Comparison of ENCODE assay signal across 8 mouse cellular contexts in the genomic region with DNA sequence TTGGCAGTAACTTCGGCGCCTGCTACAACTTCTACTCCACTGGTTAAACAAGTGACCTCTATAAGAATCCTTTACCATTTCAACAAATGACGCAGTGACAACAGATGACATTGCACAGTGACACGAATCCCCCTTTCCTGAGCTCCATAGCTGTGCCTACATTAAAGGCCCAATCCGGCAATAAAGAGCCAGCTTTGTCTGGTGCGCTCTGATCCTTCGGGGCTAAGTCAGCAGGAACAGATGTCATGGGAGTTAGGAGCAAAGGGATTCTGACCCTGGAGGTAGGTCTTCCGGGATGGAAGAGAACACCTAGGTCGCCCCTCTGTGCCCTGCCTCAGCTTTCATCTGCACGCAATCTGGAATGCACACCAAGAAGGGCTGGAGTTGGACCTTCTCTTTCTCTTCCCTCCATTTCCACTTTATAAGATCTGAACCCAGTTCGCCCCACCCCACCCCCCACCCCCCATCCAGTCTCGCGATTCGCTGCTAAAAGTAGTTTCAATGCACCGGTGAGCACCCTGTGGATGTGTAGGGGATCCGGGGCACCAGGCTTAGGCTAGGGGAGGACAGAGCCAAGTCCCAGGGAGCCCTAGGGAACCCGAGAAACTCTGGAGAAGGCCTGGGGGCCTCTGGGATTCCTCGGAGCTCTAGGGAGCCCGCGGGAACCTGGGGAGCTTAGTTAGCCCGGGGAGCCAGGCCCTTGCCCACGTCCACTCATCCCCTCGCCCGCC. TPM values are rescaled to one million over a fixed set of nuclear protein-coding genes. Genes with fewer than 3 reads are reported as not detected.
DNase-seq lines count a peak whose midpoint lies in the region; ATAC-seq and TF ChIP-seq lines count a peak whose summit lies in the region.

No protein-coding gene starts in this region.

- peak overlapping the region; percentile 62 for H3K9ac ChIP-seq in heart, embryonic 13.5 days
- peak overlapping the region; percentile 10; the same call in 1 of the 2 replicates for H3K9ac ChIP-seq in hindbrain, embryonic 14.5 days
- no peak overlapping the region; the same call in 1 of the 2 replicates for H3K9ac ChIP-seq in midbrain, embryonic 14.5 days (replicated peaks; ENCODE audit: low read length)

- H3K36me3 ChIP-seq in heart, embryonic 13.5 days, result no peaks in the 10 kb centered on the region
- no peaks in the 10 kb centered on the region for H3K36me3 ChIP-seq in hindbrain, embryonic 14.5 days (replicated peaks; ENCODE audit: control insufficient read depth, insufficient read depth)
- no peaks in the 10 kb centered on the region for H3K36me3 ChIP-seq in midbrain, embryonic 14.5 days (ENCODE audit: control insufficient read depth, insufficient read depth, low read length)

- 8% methylated on average over 24 of the region's 24 CpGs for WGBS in heart, embryonic 13.5 days
- 7% methylated on average over 24 of the region's 24 CpGs for WGBS in hindbrain, embryonic 14.5 days
- 5% methylated on average over 24 of the region's 24 CpGs for WGBS in midbrain, embryonic 14.5 days
- 13% methylated on average over 18 of the region's 24 CpGs for WGBS in cerebellum, adult 2 months

- peaks cover 10% of the 10 kb centered on the region for H3K4me1 ChIP-seq in heart, embryonic 13.5 days
- H3K4me1 ChIP-seq in bone marrow macrophage, adult 2 months (ENCODE audit: control insufficient read depth, insufficient read depth, low read length), result peaks cover 22% of the 10 kb centered on the region
- no peaks in the 10 kb centered on the region for H3K4me1 ChIP-seq in hindbrain, embryonic 14.5 days (replicated peaks; ENCODE audit: control insufficient read depth, insufficient read depth, low read length)
- H3K4me1 ChIP-seq in midbrain, embryonic 14.5 days (ENCODE audit: control insufficient read depth, insufficient read depth, low read length), result peaks cover 13% of the 10 kb centered on the region
- H3K4me1 ChIP-seq in cerebellum, adult 2 months (ENCODE audit: control insufficient read depth, insufficient read depth, low read length), result no peaks in the 10 kb centered on the region

- DNase-seq in heart, adult 11 months, result no peak
- no peak for DNase-seq in hindbrain, embryonic 14.5 days (ENCODE audit: low spot score)
- peak; percentile 16 for DNase-seq in midbrain, embryonic 14.5 days
- no peak for DNase-seq in spleen, postnatal 10 days (ENCODE audit: low spot score in 2 of 2)
- no peak for DNase-seq in cerebellum, adult 2 months

- H3K27ac ChIP-seq in heart, embryonic 13.5 days (replicated peaks), result no peak overlapping the region
- H3K27ac ChIP-seq in bone marrow macrophage, adult 2 months (ENCODE audit: insufficient read depth, low read depth, low read length), result no peak overlapping the region
- no peak overlapping the region for H3K27ac ChIP-seq in hindbrain, embryonic 14.5 days
- H3K27ac ChIP-seq in midbrain, embryonic 14.5 days (replicated peaks; ENCODE audit: low read depth, low read length), result no peak overlapping the region
- no peak overlapping the region for H3K27ac ChIP-seq in cerebellum, adult 2 months (ENCODE audit: insufficient read depth, low read length)

- H3K4me2 ChIP-seq in heart, embryonic 13.5 days, result peak overlapping the region; percentile 83
- peak overlapping the region; percentile 78 for H3K4me2 ChIP-seq in hindbrain, embryonic 14.5 days (replicated peaks)
- H3K4me2 ChIP-seq in midbrain, embryonic 14.5 days (ENCODE audit: low read length), result peak overlapping the region; percentile 81

- H3K4me3 ChIP-seq in heart, embryonic 13.5 days, result peak overlapping the region; percentile 57
- peak overlapping the region; percentile 51; the same call in 1 of the 2 replicates for H3K4me3 ChIP-seq in bone marrow macrophage, adult 2 months (ENCODE audit: insufficient read depth, low read length)
- peak overlapping the region; percentile 42 for H3K4me3 ChIP-seq in hindbrain, embryonic 14.5 days (replicated peaks; ENCODE audit: low read length)
- H3K4me3 ChIP-seq in midbrain, embryonic 14.5 days (replicated peaks; ENCODE audit: low read depth, low read length), result peak overlapping the region; percentile 47
- no peak overlapping the region for H3K4me3 ChIP-seq in cerebellum, adult 2 months (replicated peaks; ENCODE audit: insufficient read depth, low read depth, low read length)

- TF ChIP-seq CTCF in bone marrow macrophage, adult 2 months (IDR thresholded peaks at IDR 0.05; ENCODE audit: low read depth, low read length), result no peak
- TF ChIP-seq CTCF in cerebellum, adult 2 months (IDR thresholded peaks at IDR 0.05; ENCODE audit: borderline replicate concordance, insufficient read depth, low read depth, low read length), result no peak

- peaks cover 38% of the 10 kb centered on the region for H3K27me3 ChIP-seq in heart, embryonic 13.5 days (replicated peaks)
- H3K27me3 ChIP-seq in hindbrain, embryonic 14.5 days (ENCODE audit: control insufficient read depth, insufficient read depth, low read length), result peaks cover 14% of the 10 kb centered on the region
- peaks cover 15% of the 10 kb centered on the region for H3K27me3 ChIP-seq in midbrain, embryonic 14.5 days (ENCODE audit: control insufficient read depth, insufficient read depth, low read length)
- no peaks in the 10 kb centered on the region for H3K27me3 ChIP-seq in cerebellum, adult 2 months (ENCODE audit: control insufficient read depth, insufficient read depth, low read length)

- no peaks in the 10 kb centered on the region for H3K9me3 ChIP-seq in heart, embryonic 13.5 days
- H3K9me3 ChIP-seq in hindbrain, embryonic 14.5 days (ENCODE audit: control insufficient read depth, low read length), result no peaks in the 10 kb centered on the region
- no peaks in the 10 kb centered on the region for H3K9me3 ChIP-seq in midbrain, embryonic 14.5 days (ENCODE audit: control insufficient read depth, low read length)

- ATAC-seq in heart, embryonic 13.5 days (ENCODE audit: extremely low read depth, insufficient number of reproducible peaks, low FRiP score, low TSS enrichment), result no peak; the same call in 1 of the 2 replicates
- ATAC-seq in hindbrain, embryonic 14.5 days (ENCODE audit: low FRiP score), result peak; percentile 54; the same call in 1 of the 2 replicates
- peak; percentile 59; the same call in 1 of the 2 replicates for ATAC-seq in midbrain, embryonic 14.5 days (ENCODE audit: low FRiP score, low TSS enrichment)
- ATAC-seq in monocyte, adult 5-6 weeks (replicated peaks; ENCODE audit: insufficient number of reproducible peaks, low FRiP score, low TSS enrichment, poor library complexity, severe bottlenecking), result no peak

- TF ChIP-seq POLR2A in bone marrow macrophage, adult 2 months (IDR thresholded peaks at IDR 0.05; ENCODE audit: borderline replicate concordance, low read depth, low read length), result no peak
- TF ChIP-seq POLR2A in cerebellum, adult 2 months (IDR thresholded peaks at IDR 0.05; ENCODE audit: borderline replicate concordance, insufficient read depth, low read length), result no peak

RNA-seq across cellular contexts. Expression of a gene that starts 0.7 kb away (rescaled TPM):
- 0.10 and 0.27 TPM in 2 replicates for polyA plus RNA-seq in heart, embryonic 13.5 days (2015; fragmentation: Nextera tagmentation; extraction: Ambion mirVana)
- 1.5 and 2.8 TPM in 2 replicates for polyA plus RNA-seq in bone marrow macrophage, adult 2 months (2012; ENCODE audit: insufficient read depth, insufficient read length, missing spikeins)
- 2.6 and 2.7 TPM in 2 replicates for polyA plus RNA-seq in hindbrain, embryonic 14.5 days (2014; fragmentation: Nextera tagmentation; extraction: Ambion mirVana)
- 1.7 and 2.1 TPM in 2 replicates for polyA plus RNA-seq in midbrain, embryonic 14.5 days (2014; fragmentation: Nextera tagmentation; extraction: Ambion mirVana)
- 0.19 TPM in 1 of 3 replicates, not detected in the others for total RNA-seq in monocyte, adult 5-6 weeks (2017)
- 0.43 and 0.65 TPM in 2 replicates for polyA plus RNA-seq in cerebellum, adult 2 months (2012; rRNA removed)

RNA-seq across cellular contexts. Expression of a gene that starts 32.0 kb away (rescaled TPM):
- polyA plus RNA-seq in heart, embryonic 13.5 days (2015; fragmentation: Nextera tagmentation; extraction: Ambion mirVana), result not detected in 2 replicates
- 0.66 and 1.1 TPM in 2 replicates for polyA plus RNA-seq in bone marrow macrophage, adult 2 months (2012; ENCODE audit: insufficient read depth, insufficient read length, missing spikeins)
- polyA plus RNA-seq in hindbrain, embryonic 14.5 days (2014; fragmentation: Nextera tagmentation; extraction: Ambion mirVana), result not detected in 2 replicates
- polyA plus RNA-seq in midbrain, embryonic 14.5 days (2014; fragmentation: Nextera tagmentation; extraction: Ambion mirVana), result not detected in 2 replicates
- total RNA-seq in monocyte, adult 5-6 weeks (2017), result not detected in 3 replicates
- not detected in 2 replicates for polyA plus RNA-seq in cerebellum, adult 2 months (2012; rRNA removed)

RNA-seq across cellular contexts. Expression of a gene that starts 35.3 kb away (rescaled TPM):
- polyA plus RNA-seq in heart, embryonic 13.5 days (2015; fragmentation: Nextera tagmentation; extraction: Ambion mirVana), result 0.17 TPM in 1 of 2 replicates, not detected in the other
- not detected in 2 replicates for polyA plus RNA-seq in bone marrow macrophage, adult 2 months (2012; ENCODE audit: insufficient read depth, insufficient read length, missing spikeins)
- not detected in 2 replicates for polyA plus RNA-seq in hindbrain, embryonic 14.5 days (2014; fragmentation: Nextera tagmentation; extraction: Ambion mirVana)
- polyA plus RNA-seq in midbrain, embryonic 14.5 days (2014; fragmentation: Nextera tagmentation; extraction: Ambion mirVana), result not detected in 2 replicates
- not detected in 3 replicates for total RNA-seq in monocyte, adult 5-6 weeks (2017)
- polyA plus RNA-seq in cerebellum, adult 2 months (2012; rRNA removed), result 0.05 and 0.18 TPM in 2 replicates

Comparison
In these comparisons a context has a peak if more than half of its experiments do, and no peak if none do; other contexts are left out.
1. ATAC-seq: peak in hindbrain, embryonic 14.5 days (single experiment) and midbrain, embryonic 14.5 days (single experiment); none in heart, embryonic 13.5 days (single experiment) and monocyte, adult 5-6 weeks (single experiment).
2. Peak in every context shown above with its lines, with median percentiles within 50 percentile points of each other: H3K4me2 ChIP-seq.